Mouse (Mus musculus) spleen, adult 12 weeks (tissue): ENCODE results near the gene Ube2ql1.

Experiments used
- DNase-seq: peaks from one replicate; pipeline ENCODE4 v3.0.0; 2022; ENCODE audit warnings: low spot score

Ube2ql1 gene

DNA sequence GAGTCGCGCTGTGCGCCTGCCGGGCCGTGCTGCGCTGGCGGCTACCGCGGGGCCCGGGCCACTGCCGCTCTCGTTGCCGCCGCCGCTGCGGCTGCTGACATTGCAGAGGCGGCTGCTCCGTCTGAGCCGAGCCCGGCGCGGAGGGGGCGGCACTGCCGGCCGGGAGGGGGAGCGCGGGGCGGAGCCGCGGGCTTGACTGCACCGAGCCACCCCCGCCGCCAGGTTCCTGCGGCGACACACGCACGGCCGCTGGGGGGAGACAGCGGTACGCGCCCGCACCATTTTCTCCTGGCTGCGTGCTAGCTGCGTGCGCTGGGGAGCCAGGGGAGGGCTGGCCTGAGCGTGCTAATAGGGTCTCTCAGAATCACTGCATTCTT, at the start of gene Ube2ql1:
Gene Ube2ql1, minus strand, starts transcription at position 131 of the 377 bp plus-strand sequence.
- DNase-seq, result peak; percentile 3

DNA sequence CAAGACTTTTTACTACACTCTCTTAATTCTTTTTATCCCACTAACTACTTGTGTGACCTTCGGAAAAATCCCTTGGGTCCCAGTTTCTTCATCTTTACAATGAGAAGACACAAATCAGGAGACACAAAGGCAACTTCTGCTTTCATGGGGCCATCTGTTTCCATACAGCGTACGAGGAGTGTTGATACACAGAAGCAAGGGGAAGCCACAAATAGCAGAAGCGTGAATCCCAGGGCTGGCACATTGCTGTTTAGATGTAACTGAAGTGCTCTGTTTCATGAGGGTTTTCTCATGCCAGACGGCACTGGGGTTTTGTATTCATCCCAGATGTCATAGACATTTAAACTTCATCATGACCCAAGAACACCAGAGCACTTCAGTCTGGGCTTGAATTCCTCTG, 49.0 kb upstream of the Ube2ql1 start:
- no peak for DNase-seq

DNA sequence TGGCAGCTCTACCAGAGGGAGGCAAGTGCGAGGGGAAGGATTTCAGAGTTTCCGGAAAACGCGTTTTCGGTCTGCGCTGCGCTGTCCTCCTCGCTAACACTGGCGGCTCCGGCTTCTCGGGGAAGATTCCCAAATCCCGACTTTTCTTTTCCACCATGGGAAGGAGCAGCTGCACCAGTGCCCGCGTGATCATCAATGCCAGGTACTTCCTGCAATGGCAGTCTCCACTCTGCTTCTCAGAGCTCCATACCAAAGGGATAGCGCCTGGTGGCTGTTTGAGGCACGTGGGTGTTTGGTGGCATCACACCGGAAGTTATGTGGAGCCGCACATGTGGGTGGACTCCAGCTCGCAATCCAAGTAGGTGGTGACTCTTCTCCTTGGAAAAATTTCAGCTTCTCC, 38.5 kb upstream of the Ube2ql1 start:
- DNase-seq, result no peak

DNA sequence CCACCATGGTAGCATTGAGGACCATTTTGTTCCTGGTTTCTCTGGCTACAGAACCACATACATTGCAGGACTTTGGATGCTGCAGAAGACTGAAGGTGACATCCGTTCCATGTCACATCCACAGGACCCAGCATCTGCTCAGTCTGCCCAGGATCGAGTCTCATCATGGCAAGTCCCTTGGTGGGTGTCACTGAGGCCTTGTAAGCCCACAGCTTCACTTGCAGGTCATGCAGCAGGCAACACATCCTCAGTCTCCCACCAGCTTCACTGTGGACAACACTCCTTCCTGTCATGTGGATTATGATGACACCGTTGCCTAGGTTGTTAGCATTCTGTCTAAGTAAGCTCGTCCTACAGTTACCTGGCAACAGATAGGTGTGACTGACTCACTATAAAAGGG, 32.7 kb upstream of the Ube2ql1 start:
- no peak for DNase-seq

DNA sequence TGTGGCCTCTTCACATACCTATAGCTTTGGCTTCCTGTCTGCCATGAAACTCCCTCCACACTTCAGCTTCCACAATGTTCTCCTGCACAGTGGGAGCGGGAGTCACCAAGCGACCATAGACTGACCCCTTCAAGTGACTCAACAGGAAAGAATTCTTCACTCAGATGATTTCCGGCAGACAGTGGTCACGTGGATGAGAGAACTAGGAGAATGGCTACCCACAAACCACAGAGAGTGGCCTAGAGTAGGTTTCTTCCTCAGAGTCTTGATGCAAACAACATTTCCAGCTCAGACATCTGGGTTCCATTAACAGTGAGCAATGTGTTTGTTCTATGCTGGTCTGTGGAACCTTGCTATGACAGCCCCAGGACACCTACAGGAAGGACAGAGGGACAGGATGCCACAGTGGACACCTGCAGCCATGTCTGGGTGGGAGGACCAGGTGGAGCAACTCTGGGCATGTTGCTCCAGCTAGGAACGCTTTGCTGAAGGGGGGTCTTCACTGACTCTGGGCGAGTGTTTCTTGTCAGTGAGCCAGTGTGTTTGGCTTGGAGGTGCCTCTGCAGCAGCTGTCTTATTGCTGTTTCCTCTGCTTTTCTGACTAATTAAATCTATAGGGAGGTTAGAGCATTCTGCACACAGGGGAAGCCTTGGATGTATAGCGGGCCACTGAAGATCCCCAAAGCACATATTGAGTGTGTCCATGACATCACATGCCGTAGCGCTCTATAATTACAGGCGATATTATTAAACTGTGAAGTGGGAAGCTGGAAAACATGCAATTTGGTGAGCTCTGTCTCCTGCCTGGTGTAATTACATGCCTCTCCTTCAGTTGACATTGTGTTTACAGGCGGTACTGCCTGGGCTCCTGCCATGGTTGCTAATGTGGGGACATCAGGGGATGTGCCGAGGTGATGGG, 31.1 kb upstream of the Ube2ql1 start:
- DNase-seq, result no peak

DNA sequence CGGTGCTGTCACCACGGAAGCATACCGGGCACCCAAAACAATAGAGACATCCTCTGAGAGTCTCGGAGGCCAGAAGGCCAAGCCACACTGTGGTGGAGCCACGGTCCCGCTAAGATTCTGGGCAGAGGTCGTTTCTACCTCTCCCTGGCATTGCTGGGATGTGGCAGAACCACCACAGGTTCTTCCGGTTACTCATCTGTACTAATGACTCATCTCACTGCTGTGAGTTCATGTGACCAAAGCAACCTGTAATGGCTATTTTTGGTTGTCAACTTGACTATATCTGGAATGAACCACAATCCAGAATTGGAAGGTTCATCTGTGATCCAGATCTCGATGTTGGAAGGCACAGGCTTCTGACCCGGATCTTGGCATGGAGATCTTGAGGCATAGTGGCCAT, 28.5 kb upstream of the Ube2ql1 start:
- no peak for DNase-seq

DNA sequence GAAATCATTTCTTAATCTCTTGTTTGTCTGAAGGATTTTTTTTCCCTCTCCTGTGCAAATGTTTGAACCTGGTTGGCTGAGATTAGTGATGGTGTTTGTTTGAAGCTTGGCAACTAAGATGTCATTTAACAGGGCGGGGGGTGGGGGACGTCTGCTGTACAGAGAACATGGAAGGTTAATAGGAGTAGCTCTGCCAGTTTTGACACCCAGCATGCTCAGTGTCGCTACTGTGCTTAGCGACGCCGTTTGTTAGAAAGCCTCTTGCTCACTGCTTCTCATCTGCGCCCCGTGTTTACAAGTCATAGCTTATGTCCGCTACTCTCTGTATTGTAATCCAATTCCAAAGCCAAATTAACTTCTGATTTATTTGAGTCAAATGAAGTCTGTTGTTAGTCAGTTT, 25.0 kb upstream of the Ube2ql1 start:
- no peak for DNase-seq

DNA sequence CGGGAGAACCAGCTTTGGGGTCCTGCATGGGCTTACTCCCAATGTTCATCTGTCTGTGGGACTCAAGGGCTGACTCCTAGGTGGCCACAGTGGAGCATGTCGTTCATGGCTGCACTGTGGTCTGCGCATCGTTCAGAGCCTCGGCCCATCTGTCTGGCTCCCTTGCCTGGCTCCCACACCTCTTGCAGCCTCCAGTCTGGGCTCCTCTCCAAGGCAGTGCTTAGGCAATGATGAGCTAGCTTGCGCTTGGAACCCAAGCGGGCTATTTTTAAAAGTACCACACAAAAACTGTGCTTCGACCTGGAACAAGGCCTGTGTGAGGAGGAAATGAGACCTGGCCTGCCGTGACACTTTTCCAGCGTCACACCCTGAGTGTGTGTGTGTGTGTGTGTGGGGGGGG, 21.7 kb upstream of the Ube2ql1 start:
- no peak for DNase-seq

DNA sequence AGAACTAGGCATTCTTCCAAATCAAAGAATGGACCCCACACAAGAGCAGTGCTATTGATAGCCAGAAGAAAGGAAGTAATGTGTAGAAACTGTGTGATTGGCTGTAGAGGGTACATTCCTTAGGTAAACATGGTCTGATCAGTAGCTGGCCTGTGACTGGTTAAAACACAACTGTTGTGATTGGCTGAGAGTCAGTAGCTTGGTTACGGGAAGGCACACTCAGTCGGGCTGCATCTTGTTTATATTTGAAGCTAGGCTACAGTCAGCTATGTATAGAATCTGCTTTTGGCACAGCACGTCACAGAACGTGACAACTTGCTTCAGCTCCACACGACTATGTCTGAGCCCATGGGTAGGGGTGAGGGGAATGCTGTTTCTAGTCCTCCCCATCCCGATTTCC, 19.3 kb upstream of the Ube2ql1 start:
- no peak for DNase-seq

DNA sequence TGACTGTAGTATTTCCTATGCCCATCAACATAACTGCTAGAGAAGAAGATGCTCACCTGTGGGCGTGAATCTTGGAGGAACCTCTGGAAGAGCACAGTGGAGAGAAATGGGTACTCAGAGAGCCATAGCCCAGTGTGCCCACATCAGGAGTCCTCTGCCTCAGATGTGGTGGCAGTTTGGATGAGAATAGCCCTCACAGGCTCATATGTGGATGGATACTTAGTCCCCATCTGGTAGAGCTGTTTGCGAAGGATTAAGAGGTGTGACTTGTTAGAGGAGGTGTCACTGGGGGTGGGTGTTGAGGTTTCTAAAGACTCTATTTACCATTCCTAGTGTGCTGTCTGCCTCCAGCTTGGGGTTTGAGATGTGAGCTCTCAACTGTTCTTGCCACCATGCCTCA, 13.2 kb upstream of the Ube2ql1 start:
- no peak for DNase-seq

DNA sequence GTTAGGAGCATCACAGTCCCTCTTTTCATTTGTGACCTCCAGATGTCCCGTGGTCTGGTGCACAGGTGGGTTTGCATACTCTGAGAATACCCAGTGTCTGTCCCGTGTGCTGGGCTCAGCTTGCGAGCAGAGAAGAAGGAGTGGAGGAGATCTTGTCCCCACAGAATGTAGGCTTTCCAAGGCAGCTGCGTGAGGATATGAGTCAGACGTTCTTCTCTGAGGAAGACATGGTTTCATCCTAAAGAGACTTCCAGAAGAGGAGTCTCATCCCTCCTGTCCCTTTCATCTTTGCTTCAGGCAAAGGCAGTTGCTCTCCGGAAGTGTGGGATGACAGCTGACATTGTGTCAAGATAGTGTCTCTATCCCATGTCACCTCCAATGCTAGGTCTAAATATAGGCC, 11.8 kb upstream of the Ube2ql1 start:
- DNase-seq, result no peak

DNA sequence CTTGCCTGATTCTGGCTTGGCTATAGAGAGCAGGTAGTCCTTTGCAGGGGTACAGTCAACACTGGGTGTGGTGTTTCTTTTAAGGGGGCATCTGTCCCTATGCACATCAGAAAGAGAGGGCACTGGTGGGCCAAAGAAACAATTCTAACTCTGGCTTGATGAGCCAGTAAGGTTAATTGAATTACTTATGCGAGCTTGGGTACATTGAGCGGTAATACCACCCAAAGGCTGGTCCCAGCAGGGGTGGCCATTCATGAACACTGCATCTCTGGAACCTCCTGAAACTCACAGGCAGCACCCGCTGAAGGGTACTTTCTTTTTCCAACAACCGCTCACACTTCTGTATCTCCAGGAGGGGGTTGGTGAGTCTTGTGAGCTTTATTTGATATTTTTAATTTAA, 9.1 kb upstream of the Ube2ql1 start:
- no peak for DNase-seq

DNA sequence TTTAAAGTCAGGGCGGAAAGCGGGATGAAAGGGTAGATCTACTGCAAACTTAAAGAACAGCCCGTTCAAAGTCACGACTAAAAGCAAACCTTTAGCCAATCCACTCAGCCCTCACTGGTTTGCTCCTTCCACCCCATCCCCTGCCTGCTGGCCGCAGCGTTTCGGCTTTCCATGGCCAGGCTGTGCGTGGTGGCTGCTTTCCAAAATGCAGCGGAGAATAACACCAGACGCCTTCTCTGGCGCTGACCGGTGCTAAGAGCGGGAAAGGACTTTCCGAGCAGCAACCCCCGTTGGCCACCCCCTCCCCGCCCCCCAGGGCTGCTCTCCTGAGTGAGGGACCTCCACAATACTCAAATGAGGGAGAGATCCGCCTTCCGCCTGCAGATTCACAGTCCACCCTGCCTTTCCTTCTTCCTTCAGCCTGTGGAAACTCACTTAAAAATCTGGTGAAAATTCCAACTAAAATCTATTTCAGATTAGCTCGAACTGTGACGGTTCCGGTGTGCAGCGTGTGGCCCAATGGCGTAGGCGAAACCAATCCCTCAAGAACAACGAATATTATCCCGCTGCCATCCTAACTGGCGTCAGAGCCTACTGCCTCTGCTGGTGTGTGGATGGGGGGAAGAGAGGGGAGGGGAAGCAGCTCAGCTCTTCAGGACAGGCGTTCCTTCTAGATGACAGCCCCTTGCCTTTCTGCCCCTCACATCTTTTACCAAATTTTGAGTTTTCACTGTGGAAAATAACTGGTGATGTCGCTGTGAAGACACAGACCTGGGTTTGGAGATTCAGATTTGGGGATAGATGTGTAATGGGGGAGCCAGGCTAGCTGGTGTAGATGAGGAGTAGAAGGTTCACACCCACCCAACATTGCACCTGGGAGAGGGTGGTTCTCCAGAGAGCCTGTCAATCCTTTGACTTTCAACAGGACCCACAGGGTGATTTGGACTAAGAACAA, 919 bp upstream of the Ube2ql1 start:
- no peak for DNase-seq

DNA sequence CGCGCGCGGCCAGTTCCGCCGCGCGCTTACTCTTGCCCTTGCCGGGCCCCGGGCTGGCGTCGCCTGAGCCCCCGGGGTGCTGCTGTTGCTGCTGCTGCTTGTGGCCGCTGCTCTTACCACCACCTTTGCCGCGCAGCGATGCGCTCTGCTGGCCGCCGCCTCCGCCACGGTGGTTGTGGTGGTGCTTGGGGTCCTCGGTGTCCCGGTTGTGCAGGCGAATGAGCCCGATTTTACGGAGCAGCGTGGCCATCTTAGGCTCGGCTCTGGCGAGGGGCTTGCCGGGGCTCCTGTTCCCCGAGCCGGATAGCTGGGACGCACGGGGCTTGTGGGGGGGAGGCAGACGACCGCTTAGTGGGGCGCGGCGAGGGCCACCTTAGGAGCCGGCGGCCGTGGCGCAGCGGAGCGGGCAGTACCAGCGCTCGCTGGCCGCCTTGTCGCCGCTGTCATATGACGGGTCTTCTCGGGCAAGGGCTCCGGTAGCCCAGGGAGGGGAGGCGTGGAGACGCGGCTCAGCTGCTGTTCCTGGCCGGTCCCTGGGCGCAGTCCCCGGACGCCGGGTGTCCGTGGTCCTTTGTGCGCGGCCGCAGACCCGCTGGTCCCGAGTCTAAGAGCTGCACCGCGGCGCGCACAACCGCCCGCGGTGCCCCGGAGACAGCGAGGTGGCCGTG, 464 bp downstream of the Ube2ql1 start:
- no peak for DNase-seq

DNA sequence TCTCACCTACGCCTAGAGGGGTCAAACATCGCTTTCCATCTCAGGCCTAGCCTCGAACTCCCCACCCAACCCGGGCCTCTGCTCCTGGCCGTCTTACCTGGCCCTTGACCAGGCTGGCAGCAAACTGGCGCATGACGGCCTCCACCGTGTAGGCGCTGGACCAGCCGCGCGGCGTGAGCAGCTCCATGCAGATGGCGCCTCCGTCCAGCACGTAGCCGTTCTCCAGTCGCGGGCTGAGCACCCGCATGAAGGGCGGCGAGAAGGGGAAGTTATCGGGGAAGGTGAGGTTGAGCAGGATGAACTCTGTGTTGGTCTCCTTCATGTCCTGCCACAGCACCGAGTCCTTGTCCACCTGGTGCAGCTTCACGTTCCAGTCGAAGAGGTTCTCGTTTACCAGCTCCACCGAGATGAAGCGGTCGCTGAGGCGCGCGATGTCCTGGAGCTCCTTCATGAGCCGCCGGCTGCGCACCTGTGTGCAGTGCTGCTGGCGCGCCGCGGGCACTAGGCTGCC, 1.2 kb downstream of the Ube2ql1 start:
- no peak for DNase-seq

DNA sequence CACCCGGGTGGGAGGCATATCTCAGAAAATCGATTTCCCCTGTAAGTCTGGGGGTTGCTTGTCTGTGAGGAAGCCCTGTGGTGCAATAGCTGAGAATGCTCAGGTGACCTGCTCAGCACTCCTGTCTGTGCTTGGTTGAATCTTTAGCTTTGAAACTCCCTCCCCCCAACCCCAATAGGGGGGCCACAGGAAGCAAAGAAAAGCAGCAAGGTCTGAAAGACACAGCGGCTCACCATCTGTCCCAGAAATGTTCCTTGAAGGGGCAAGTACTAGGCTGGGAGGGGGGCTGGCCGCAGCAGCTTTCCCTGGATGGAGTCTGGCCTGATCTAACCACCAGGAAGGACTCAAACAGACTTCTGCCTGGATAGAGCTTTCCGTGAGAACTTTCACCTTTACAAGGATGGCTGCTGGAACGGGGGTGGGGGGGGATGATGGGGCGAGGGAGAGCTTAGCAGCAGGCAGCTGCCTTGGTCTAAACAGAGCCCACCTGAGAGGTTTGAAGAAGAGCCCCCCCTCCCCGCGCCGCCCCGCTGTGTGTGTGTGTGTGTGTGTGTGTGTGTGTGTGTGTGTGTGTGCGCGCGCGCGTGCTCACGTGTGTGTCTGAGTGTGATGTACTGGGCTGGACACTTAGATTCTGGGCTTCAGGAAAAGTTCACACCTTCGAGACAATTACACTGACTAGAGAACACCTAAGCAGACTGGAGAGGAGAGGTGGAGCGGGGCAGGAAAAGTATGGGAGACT, 2.1 kb downstream of the Ube2ql1 start:
- DNase-seq, result no peak

DNA sequence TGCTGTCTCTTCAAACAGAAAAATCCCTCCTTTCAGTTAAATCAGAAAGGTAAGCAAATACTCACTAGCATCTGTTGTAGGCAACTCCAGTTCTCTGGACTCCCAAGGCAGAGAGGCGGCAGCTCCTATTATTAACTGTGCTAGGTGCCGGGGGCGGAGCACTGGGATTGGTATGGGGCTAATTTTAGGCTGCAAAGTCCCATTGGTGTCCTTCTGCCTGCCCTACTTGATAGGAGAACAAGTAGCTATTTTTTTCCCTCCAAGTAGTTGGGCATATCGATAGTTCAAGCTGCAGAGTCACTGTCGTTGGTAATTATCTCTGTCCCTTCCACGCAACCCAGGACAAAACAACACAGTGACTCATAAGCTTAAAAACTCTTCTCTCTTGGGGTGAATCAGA, 7.1 kb downstream of the Ube2ql1 start:
- DNase-seq, result no peak

DNA sequence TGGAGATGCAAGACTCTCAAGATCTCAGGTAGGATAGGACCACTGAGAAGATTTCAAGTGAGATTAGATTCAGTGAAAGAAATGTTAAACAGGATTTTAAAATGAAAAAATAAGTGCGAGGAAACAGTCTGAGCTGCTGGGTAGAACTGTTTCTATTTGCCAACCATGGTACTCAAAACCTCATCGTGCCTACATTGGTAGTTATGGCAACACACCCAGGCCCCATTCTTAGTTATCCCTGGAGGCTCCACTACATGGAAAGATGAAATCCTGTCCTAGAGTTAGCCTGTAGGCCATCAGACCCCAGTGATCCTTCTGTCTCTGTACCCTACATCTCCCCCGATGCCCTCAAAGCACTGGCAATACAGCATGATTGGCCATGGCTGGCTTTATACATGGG, 14.3 kb downstream of the Ube2ql1 start:
- DNase-seq, result no peak

DNA sequence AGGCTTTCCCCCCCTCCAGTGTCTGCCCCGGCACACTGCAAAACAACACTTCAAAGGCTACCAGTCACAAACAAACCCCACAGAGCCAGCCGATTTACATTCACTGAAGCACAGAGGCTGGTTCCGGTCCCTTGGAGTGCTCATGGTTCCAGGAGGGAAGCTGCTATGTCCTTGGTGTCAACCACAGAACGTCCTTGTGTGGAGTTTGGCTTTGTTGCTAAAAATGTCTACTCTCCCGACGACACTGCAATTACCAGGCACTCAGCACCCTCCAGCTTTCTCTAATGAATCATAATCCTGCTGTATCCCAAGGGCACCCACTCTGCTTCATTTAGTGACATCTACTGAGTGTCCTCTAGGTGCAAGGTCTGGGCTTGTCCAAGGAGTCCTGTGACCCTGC, 18.5 kb downstream of the Ube2ql1 start:
- DNase-seq, result no peak

DNA sequence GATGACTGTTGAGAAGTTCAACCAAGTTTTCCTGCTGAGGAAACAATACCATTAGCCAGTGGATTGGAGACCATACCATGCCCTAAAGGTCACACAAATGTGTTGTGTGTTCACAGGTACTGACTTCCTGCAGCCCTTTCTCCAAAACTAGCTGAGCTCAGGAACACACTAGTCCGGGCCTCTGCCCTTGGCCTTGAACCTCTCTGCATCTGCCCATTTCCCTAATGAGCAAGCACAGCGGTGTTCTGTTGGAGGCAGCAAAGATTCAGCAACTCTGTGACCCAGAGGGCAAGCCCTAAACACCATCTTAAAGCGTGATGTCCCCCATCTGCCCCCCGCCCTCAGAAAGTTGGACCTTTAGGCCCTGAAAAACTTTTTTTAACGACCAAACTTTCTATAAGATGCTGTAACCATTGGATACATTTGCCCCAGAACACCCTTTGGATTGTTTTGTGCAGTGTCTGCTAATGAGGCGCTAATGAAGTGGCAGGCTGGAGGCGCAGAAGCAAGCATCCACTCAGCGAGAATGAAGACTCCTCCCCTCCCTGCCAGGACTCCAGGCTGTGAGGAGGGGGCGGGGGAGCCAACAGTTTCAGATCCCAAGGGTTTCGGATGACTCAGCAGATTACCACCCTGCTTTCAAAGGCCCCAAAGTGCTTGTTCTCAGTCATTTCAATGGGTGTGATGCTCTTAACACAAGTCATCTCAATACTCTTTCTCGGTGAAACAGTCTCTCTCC, 21.7 kb downstream of the Ube2ql1 start:
- no peak for DNase-seq

DNA sequence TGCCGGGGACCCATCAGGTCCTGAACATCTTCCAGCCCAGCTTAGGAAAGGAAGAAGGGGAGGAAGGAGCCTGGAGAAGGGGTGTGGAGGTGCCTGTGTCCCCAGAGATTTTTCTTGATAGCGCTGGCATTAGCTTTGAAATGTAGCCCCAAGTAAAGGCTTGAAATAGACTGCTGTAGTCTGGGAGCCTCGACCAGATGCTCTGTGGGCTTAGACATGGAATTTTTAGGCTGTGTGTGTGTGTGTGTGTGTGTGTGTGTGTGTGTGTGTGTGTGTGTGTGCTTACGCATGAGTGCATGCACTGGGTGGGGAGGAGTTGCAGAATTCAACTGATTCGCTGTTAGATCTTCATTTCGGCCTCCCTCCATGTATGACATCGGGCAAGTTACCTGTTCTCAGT, 31.5 kb downstream of the Ube2ql1 start:
- no peak for DNase-seq
